Mouse (Mus musculus) MEL (cell line): ENCODE results near the gene Ficd.
"Not testable (repeated sequence)": the region's sequence is repeated elsewhere in the genome, so short reads cannot be mapped to it uniquely, and the experiment has no call there.

Experiments
- BHLHE40 ChIP-seq: IDR thresholded peaks from 2 replicates; pipeline ENCODE4 v1.6.1; 2012; ENCODE audit warnings: low read depth, mild to moderate bottlenecking, inconsistent platforms, low read length, improper control_type of control experiment, borderline replicate concordance
- CHD2 ChIP-seq: IDR thresholded peaks from 2 replicates; pipeline ENCODE4 v1.6.1; 2011; ENCODE audit warnings: low read length, improper control_type of control experiment
- CTCF ChIP-seq, 3 experiments: IDR thresholded peaks in 2 of 3; conservative IDR thresholded peaks in 1 of 3; 2 replicates each; pipeline ENCODE4 v1.5.1; 2011 to 2012; ENCODE audit warnings: low read length in 3 of 3, low read depth in 2 of 3, mild to moderate bottlenecking in 2 of 3, improper control_type of control experiment in 1 of 3, inconsistent platforms in 1 of 3, mixed read lengths in 1 of 3, moderate library complexity in 1 of 3; ENCODE audit not compliant: control insufficient read depth in 1 of 3, insufficient read depth in 1 of 3, poor library complexity in 1 of 3, severe bottlenecking in 1 of 3
- EP300 ChIP-seq, 2 experiments: IDR thresholded peaks; 2 replicates each; pipeline ENCODE4 v1.6.1; 2011; ENCODE audit warnings: improper control_type of control experiment in 2 of 2, low read length in 2 of 2, low read depth in 1 of 2, mild to moderate bottlenecking in 1 of 2
- GATA1 ChIP-seq: IDR thresholded peaks from 2 replicates; pipeline ENCODE4 v1.6.1; 2011; ENCODE audit warnings: low read depth, low read length, improper control_type of control experiment
- MEF2A ChIP-seq: IDR thresholded peaks from 2 replicates; pipeline ENCODE4 v1.6.1; 2014; ENCODE audit warnings: low read depth, mild to moderate bottlenecking, inconsistent platforms, low read length, improper control_type of control experiment; ENCODE audit not compliant: poor library complexity, insufficient replicate concordance, severe bottlenecking; ENCODE audit errors: extremely low read depth
- POLR2A ChIP-seq, 2 experiments: IDR thresholded peaks; 2 replicates each; pipeline ENCODE4 v1.6.1; 2011 to 2012; ENCODE audit warnings: low read length in 2 of 2, mild to moderate bottlenecking in 2 of 2, control low read depth in 1 of 2, improper control_type of control experiment in 1 of 2, low read depth in 1 of 2, moderate library complexity in 1 of 2; ENCODE audit not compliant: control insufficient read depth in 1 of 2, insufficient read depth in 1 of 2, poor library complexity in 1 of 2
- TAL1 ChIP-seq: IDR thresholded peaks from 2 replicates; pipeline ENCODE4 v1.6.1; 2012; ENCODE audit warnings: mild to moderate bottlenecking, inconsistent platforms, low read length, moderate library complexity, mixed read lengths
- ZC3H11A ChIP-seq: IDR thresholded peaks from 2 replicates; pipeline ENCODE4 v1.6.1; 2012; ENCODE audit warnings: low read depth, mild to moderate bottlenecking, inconsistent platforms, low read length, improper control_type of control experiment
- ZKSCAN1 ChIP-seq: IDR thresholded peaks from 2 replicates; pipeline ENCODE4 v1.6.1; 2012; ENCODE audit warnings: low read depth, mild to moderate bottlenecking, inconsistent platforms, low read length, improper control_type of control experiment, moderate library complexity

DNA sequence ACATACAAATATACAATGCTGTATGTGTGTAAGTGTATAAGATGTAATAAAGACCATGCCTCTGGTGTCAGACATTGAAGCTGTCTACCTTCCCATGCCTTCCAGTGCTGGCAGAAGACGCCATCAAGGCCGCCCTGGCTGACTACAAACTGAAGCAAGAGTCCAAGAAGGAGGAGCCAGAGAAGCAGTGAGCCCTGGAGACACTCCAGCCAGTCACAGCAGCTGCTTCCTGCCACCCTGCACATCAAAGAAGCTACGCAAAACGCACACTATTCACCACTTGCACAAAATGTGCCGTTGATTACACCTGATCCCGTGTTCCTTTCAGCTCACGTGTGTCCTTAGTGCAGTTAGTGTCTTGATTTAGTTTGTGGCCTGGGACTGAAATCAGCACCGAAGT lies 42.1 kb downstream of the Ficd start:
- not testable (repeated sequence) for TF ChIP-seq MEF2A; CTCF (IDR thresholded peaks at IDR 0.05 in 2 of 3, conservative IDR thresholded peaks at IDR 0.05 in 1 of 3; ENCODE audit: control insufficient read depth in 1 of 3, insufficient read depth in 1 of 3, low read depth in 2 of 3, low read length in 3 of 3, poor library complexity in 1 of 3, severe bottlenecking in 1 of 3); ZKSCAN1; ZC3H11A; TAL1; EP300 (IDR thresholded peaks at IDR 0.05; ENCODE audit: low read depth in 1 of 2, low read length in 2 of 2); POLR2A (IDR thresholded peaks at IDR 0.05; ENCODE audit: control insufficient read depth in 1 of 2, insufficient read depth in 1 of 2, low read depth in 1 of 2, low read length in 2 of 2, poor library complexity in 1 of 2); BHLHE40; GATA1; CHD2
